Mouse (Mus musculus): Measurements from ENCODE around the gene Nsrp1. TPM values are rescaled to one million over a fixed set of nuclear protein-coding genes. Genes with fewer than 3 reads are reported as not detected.
"Not testable (repeated sequence)": the region's sequence is repeated elsewhere in the genome, so short reads cannot be mapped to it uniquely, and the experiment has no call there.

Nsrp1 gene
- polyA plus RNA-seq (2016; fragmentation: Nextera tagmentation; extraction: Ambion mirVana) = 59.7 and 70.8 TPM in 2 replicates

DNA sequence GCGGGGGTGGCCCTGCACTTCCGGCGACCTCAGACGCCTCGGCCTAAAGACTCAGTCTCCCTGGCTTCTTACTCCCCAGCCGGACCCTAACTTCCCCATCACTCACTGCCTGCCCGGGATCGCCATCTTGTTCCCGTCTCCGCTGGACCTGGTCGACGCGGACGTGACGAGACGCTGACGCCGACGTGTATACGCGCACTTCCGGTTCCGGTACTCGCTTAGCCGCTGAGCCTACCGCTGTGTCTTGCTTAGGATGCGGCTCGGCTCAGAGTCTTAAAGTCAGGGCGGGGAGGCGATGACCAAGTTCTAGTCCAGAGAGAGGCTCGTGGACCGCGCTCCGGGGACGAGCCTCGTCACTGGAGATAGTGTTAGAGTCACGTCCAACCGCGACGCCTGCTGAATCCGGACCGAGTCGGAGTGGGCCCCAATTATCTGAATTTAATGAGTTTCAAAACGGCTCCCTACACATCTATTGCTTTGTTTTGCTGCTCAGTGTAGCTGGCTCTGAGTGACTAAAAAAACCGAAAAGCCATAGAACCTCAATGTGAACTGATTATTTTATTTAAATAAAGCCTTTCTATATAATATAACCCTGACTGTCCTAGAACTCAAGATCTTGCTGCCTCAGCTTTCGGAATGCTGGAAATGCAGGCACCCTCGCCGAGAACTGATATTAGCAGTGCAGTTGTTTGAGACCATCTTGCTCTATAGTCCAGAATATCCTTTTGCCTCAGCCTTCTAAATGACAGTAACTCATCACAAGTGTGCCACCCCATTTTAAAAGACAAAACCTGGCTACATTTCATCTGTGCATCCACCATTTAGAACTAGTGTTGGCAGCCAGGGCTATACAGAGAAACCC lies at the start of gene Nsrp1:
Gene Nsrp1, minus strand, starts transcription at position 163 of the 862 bp plus-strand sequence.
- WGBS = 4% methylated on average over 48 of the region's 48 CpGs
- Histone ChIP-seq H3K9me3 (no peaks in the 10 kb centered on the region), H3K4me1 (peaks cover 10% of the 10 kb centered on the region), H3K27ac (replicated peaks) (peak within 1 kb of the TSS; percentile 94), H3K36me3 (replicated peaks) (peaks cover 29% of the 10 kb centered on the region), H3K4me3 (peak within 1 kb of the TSS; percentile 96), H3K27me3 (replicated peaks; ENCODE audit: low read depth, poor library complexity, severe bottlenecking) (peaks cover 7% of the 10 kb centered on the region)
- DNase-seq (ENCODE audit: low spot score) = peak; percentile 96

DNA sequence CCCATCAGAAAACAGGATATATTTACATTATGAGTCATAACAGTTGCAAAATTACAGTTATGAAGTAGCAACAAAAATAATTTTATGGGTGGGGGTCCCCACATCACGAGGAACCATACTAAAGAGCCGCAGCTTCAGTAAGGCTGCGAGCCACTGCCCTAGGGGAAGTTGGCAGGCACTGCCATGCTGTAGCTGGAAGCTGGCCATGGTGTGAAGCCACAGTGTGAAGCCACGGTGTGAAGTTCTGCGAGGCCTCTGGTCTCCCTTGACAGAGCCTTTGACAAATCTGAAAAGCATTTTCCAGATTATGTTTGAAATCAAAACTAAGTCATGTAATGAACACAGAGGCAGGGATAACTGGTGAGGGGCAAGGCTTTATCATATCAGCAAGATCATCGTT lies 32.9 kb upstream of the Nsrp1 start:
- Histone ChIP-seq H3K4me3 (no peak overlapping the region), H3K27me3 (replicated peaks; ENCODE audit: low read depth, poor library complexity, severe bottlenecking) (no peaks in the 10 kb centered on the region), H3K4me1 (no peaks in the 10 kb centered on the region), H3K36me3 (replicated peaks) (no peaks in the 10 kb centered on the region), H3K27ac (replicated peaks) (no peak overlapping the region), H3K9me3 (no peaks in the 10 kb centered on the region)
- DNase-seq (ENCODE audit: low spot score) = no peak
- 91% methylated on average over 6 of the region's 6 CpGs for WGBS

DNA sequence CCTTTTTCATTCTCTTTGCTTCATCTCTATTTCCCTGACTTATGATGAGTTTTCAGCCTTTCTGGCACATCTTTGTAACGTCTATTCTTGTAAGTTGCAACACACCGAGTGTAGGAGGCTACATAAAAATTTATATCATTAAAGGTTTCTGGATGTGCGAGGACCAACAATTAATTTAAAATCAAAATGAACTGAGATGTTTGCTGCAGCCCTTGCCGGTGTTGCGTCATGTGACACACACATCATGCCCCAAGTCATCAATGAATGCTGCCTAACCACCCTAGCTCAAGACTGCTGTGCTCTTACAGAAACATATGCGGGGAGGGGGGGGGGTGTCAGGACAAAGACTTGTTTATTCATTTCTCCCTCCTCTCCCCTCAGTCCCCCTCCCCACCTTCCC lies 30.2 kb upstream of the Nsrp1 start:
- Histone ChIP-seq H3K27ac (replicated peaks) (no peak overlapping the region), H3K27me3 (replicated peaks; ENCODE audit: low read depth, poor library complexity, severe bottlenecking) (no peaks in the 10 kb centered on the region), H3K4me1 (no peaks in the 10 kb centered on the region), H3K36me3 (replicated peaks) (no peaks in the 10 kb centered on the region), H3K4me3 (no peak overlapping the region), H3K9me3 (no peaks in the 10 kb centered on the region)
- 89% methylated on average over 6 of the region's 6 CpGs for WGBS
- DNase-seq (ENCODE audit: low spot score) = no peak

DNA sequence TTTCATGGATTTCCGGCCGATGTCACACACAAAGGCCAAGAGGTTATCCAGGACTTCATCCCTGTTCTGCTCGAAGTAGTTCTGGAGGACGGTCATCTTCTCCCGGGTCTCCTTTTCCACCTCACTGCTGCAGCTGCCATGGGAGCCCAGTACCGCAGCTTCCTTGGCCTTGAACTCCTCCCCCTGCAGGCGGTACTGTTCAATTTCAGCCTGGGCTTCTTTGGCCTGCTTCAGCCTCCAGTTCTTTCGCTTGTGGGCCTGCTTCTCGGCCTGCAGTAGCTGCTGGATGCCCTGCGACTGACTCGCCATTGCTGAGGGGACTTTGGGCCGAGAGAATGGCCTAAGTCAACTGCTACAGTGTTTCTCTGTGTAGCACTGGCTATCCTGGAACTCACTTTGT lies 29.6 kb upstream of the Nsrp1 start:
- not testable (repeated sequence) for H3K27me3 ChIP-seq (replicated peaks; ENCODE audit: low read depth, poor library complexity, severe bottlenecking); H3K4me1 ChIP-seq; H3K9me3 ChIP-seq; H3K27ac ChIP-seq (replicated peaks); DNase-seq (ENCODE audit: low spot score); H3K4me3 ChIP-seq; H3K36me3 ChIP-seq (replicated peaks)
- WGBS = 78% methylated on average over 12 of the region's 12 CpGs

DNA sequence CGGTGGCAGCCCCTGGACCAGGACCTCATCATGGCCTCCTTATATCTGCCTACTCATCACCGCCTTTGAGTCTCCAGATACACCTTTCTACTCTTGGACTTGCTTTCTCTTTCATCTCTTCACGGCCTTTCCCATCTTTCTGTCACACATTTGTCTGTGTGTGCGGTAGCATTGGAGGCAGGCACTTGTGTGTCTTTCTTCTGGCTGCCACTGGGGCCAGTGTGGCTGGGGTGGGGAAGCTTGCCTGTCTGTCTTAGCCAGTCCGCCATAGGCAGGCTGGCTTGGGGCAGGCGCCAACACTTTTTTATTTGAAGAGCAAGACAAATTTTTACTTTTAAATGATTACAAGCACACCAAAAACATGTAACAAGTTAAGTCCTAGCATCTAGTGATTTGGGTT lies 28.7 kb upstream of the Nsrp1 start:
- WGBS = 92% methylated on average over 6 of the region's 6 CpGs
- Histone ChIP-seq H3K27ac (replicated peaks) (no peak overlapping the region), H3K27me3 (replicated peaks; ENCODE audit: low read depth, poor library complexity, severe bottlenecking) (no peaks in the 10 kb centered on the region), H3K36me3 (replicated peaks) (no peaks in the 10 kb centered on the region), H3K9me3 (no peaks in the 10 kb centered on the region), H3K4me1 (no peaks in the 10 kb centered on the region), H3K4me3 (no peak overlapping the region)
- no peak for DNase-seq (ENCODE audit: low spot score)

DNA sequence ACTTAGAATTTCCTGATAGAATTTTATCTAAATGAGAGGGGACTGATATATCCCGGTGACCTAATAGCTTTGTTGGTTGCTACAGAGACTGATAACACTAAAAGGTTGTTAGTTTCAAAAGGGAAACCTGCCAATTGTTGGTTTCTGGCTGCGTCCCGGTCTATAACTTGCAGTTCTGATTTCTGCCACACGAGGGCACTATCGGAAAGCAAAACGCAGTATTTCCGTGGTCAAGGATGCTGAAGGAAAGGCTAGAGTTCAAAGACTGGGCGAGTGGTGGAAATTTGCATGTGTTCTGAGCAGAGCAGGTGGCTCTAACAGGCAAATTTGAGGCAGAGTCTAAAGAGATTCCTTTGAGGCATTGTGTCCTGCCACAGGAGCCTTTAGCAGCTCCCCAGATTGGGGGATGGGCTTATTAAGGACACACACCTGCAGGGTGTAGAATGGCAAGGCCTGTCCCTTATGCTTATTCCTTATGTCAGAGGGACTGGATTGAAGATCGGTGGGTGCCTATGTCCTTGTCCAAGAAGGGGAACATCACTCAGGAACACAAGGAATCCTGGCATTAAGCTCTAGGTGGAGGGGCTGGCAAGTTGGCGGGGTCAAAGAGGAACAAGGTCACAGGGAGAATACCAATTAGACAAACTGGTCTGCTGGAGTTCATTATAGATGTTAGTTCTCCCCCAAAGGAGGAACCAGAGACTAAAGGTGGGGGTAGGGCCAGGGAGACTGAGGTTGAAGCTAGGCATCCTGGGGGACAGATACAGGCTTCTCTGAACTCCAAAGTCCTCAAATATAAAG lies 22.1 kb upstream of the Nsrp1 start:
- peaks cover 5% of the 10 kb centered on the region for H3K4me1 ChIP-seq
- WGBS = 15% methylated on average over 10 of the region's 10 CpGs

DNA sequence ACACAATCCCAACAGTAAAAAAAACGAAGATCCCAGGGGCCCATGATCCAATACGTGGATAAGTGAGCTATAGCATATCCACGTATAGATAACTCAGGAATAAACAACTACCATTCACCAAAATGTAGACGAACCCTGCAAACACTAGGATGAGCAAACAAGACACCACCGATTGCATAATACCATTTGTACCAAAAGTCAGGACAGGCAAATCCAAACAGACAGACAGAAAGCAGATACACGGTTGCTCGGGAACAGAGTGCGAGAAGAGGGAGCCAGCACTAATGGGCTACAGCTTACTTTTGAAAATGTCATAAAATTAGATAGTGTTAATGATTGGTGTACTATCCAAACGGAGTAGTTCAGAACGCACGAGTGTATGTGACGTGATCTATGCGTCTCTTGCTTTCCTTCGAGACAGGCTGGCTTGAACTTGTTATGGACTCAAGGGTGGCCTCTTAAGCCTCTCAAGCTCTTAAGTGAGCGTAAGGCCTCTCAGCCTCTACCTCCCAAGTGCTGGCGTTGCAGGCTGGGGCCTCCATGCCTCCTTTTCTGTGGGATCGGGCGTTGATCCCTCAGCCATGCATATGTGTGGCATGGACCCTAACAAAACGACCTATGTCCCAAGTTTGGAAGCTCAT lies 20.2 kb upstream of the Nsrp1 start:
- no peak overlapping the region for H3K27ac ChIP-seq (replicated peaks)
- peaks cover 5% of the 10 kb centered on the region for H3K4me1 ChIP-seq
- no peak overlapping the region for H3K4me3 ChIP-seq
- 81% methylated on average over 19 of the region's 19 CpGs for WGBS
- DNase-seq (ENCODE audit: low spot score) = no peak
- no peaks in the 10 kb centered on the region for H3K27me3 ChIP-seq (replicated peaks; ENCODE audit: low read depth, poor library complexity, severe bottlenecking)
- H3K36me3 ChIP-seq (replicated peaks) = no peaks in the 10 kb centered on the region
- no peaks in the 10 kb centered on the region for H3K9me3 ChIP-seq

More for the DNA sequence above, 22.1 kb upstream of the Nsrp1 start:
- DNase-seq (ENCODE audit: low spot score) = peak; percentile 78
- H3K9me3 ChIP-seq = no peaks in the 10 kb centered on the region
- no peaks in the 10 kb centered on the region for H3K36me3 ChIP-seq (replicated peaks)
- H3K4me3 ChIP-seq = no peak overlapping the region
- no peaks in the 10 kb centered on the region for H3K27me3 ChIP-seq (replicated peaks; ENCODE audit: low read depth, poor library complexity, severe bottlenecking)
- H3K27ac ChIP-seq (replicated peaks) = no peak overlapping the region

DNA sequence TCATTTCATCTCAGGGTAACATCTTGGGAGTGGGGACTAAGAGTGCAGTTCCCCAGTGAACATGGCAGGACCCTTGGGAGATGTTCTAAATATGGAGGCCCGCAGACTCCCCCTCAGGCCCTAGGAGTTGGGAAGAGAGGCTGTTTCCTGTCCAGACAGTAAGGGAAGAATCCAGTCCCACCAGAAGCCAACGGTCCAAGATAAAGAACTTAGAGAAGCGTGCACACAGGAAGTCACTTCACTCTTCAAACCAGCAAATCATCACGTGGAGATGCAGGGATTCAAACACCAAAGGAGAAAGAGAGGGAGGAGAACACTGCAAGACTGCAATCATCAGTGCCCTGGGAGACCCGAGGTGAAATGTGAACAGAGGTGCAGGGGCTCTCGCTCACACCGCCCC lies 18.8 kb upstream of the Nsrp1 start:
- H3K27ac ChIP-seq (replicated peaks) = no peak overlapping the region
- peaks cover 8% of the 10 kb centered on the region for H3K4me1 ChIP-seq
- no peak overlapping the region for H3K4me3 ChIP-seq
- no peaks in the 10 kb centered on the region for H3K9me3 ChIP-seq
- no peaks in the 10 kb centered on the region for H3K36me3 ChIP-seq (replicated peaks)
- no peaks in the 10 kb centered on the region for H3K27me3 ChIP-seq (replicated peaks; ENCODE audit: low read depth, poor library complexity, severe bottlenecking)
- no peak for DNase-seq (ENCODE audit: low spot score)
- 72% methylated on average over 7 of the region's 7 CpGs for WGBS

DNA sequence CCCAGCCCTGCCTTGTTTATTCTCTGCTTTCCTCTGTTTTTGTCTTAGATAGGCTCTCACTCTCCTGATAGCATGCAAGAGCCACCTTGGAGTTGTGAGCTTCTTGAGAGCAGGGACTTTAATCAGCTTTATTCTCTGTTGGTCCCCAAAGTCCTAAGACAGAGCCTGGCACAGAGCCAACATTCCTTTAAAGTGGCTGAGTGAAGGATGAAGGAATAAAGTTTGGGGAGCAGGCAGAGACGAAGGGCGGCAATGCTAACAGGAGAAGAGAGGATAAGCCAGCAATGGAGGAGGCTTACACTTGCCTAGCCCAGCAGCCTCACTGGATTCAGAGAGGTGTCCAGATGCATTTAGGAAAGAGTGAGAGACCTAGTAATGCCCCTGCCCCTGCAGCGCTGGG lies 18.3 kb upstream of the Nsrp1 start:
- no peaks in the 10 kb centered on the region for H3K36me3 ChIP-seq (replicated peaks)
- no peak overlapping the region for H3K27ac ChIP-seq (replicated peaks)
- H3K4me1 ChIP-seq = peaks cover 8% of the 10 kb centered on the region
- no peak overlapping the region for H3K4me3 ChIP-seq
- H3K27me3 ChIP-seq (replicated peaks; ENCODE audit: low read depth, poor library complexity, severe bottlenecking) = no peaks in the 10 kb centered on the region
- no peak for DNase-seq (ENCODE audit: low spot score)
- no peaks in the 10 kb centered on the region for H3K9me3 ChIP-seq
- 89% methylated on average over 3 of the region's 3 CpGs for WGBS

DNA sequence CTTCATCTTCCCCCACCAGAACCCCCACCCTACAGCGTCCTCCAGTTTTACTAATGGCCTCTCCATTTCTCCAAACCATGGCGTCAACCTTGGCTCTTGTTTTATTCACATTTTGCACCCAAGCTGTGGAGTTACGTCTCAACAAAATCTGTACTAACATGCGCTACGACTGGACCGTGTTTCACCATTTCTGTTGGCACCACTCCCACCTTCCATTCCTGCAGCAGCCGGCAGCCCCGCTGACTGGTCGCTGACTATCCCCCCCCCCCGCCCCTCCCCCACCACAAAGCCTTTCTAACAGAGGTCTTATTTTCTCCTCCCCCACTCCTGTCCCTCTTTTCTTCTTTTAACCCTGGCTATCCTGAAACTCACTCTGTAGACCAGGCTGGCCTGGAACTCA lies 17.0 kb upstream of the Nsrp1 start:
- 63% methylated on average over 10 of the region's 10 CpGs for WGBS
- no peak overlapping the region for H3K27ac ChIP-seq (replicated peaks)
- no peaks in the 10 kb centered on the region for H3K27me3 ChIP-seq (replicated peaks; ENCODE audit: low read depth, poor library complexity, severe bottlenecking)

DNA sequence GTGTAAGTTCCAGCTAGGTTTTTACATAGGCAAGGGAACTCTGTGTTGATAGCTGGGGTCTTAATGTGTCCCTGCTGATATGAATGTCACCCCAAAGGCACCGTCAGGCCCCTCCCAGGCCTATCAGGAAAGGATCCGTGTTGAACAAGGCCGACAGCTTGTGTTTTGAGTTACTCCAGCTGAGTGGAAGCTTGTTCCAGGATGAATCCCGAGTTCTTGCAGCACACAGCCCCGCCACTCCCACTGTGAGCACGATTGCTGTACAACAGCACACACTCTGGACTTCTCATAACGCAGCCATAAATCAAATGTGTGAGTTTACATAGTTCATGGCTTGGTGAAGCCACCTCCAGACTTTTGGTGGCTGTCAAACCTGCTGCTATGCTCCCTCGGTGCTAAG lies 15.9 kb upstream of the Nsrp1 start:
- WGBS = 75% methylated on average over 8 of the region's 8 CpGs
- DNase-seq (ENCODE audit: low spot score) = no peak
- no peaks in the 10 kb centered on the region for H3K36me3 ChIP-seq (replicated peaks)
- H3K4me1 ChIP-seq = 0 out of 2 replicates have a peak, but pooled peaks cover 4% of the 10 kb centered on the region
- no peak overlapping the region for H3K27ac ChIP-seq (replicated peaks)
- no peak overlapping the region for H3K4me3 ChIP-seq
- no peaks in the 10 kb centered on the region for H3K9me3 ChIP-seq
- H3K27me3 ChIP-seq (replicated peaks; ENCODE audit: low read depth, poor library complexity, severe bottlenecking) = no peaks in the 10 kb centered on the region

More for the DNA sequence above, 17.0 kb upstream of the Nsrp1 start:
- Histone ChIP-seq H3K4me3 (no peak overlapping the region), H3K4me1 (peaks cover 4% of the 10 kb centered on the region; the same call in 1 of the 2 replicates), H3K9me3 (no peaks in the 10 kb centered on the region), H3K36me3 (replicated peaks) (no peaks in the 10 kb centered on the region)
- no peak for DNase-seq (ENCODE audit: low spot score)

DNA sequence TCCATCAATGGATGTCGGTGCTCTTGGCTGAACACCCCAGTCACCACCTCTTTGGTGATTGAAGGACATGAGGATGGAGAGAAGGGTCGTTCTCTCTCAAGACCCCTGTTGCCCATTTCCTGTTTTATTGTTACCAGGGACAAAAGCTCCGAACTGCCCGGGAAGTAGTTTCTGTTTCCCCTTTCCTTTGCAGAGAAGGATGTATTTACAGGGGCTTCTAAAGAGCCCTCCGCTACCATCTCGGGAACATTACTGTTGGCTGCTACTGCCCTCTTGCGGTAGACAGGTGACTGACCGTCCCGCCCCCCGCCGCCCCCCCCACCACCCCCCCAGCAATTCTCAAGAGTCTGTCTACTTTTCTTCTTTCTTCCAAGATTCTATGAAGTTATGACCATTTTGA lies 15.0 kb upstream of the Nsrp1 start:
- Histone ChIP-seq H3K36me3 (replicated peaks) (no peaks in the 10 kb centered on the region), H3K4me1 (0 out of 2 replicates have a peak, but pooled peaks cover 4% of the 10 kb centered on the region), H3K27me3 (replicated peaks; ENCODE audit: low read depth, poor library complexity, severe bottlenecking) (no peaks in the 10 kb centered on the region), H3K4me3 (peak overlapping the region; percentile 43), H3K9me3 (no peaks in the 10 kb centered on the region), H3K27ac (replicated peaks) (no peak overlapping the region)
- WGBS = 2% methylated on average over 11 of the region's 11 CpGs
- peak; percentile 68 for DNase-seq (ENCODE audit: low spot score)

Data from embryonic facial prominence, embryonic 10.5 days (tissue).